Mouse (Mus musculus) heart, embryonic 11.5 days (tissue): Measurements from ENCODE around the gene Pde4c. TPM values are rescaled to one million over a fixed set of nuclear protein-coding genes. Genes with fewer than 3 reads are reported as not detected.

ENCODE experiments used
- ATAC-seq: fragments of 200-750 bp; cut with Nextera tagmentation; replicated peaks from 2 replicates; pipeline ENCODE4 v1.8.0; 2017; ENCODE audit warnings: moderate library complexity; ENCODE audit not compliant: insufficient number of reproducible peaks, low FRiP score, low TSS enrichment
- H3K27ac ChIP-seq: fragments of 300-500 bp; sonication (generic); 2 replicates; pipeline ENCODE4 v1.5.1; 2014; ENCODE audit warnings: mild to moderate bottlenecking, low read depth, low read length
- H3K27me3 ChIP-seq: fragments of 300-500 bp; sonication (generic); 2 replicates; pipeline ENCODE4 v1.6.1; 2014; ENCODE audit warnings: mild to moderate bottlenecking, low read length, mixed read lengths; ENCODE audit not compliant: control insufficient read depth, insufficient read depth
- H3K36me3 ChIP-seq: fragments of 300-500 bp; sonication (generic); 2 replicates; pipeline ENCODE4 v1.6.1; 2014; ENCODE audit warnings: mild to moderate bottlenecking, low read length, moderate library complexity, mixed read lengths; ENCODE audit not compliant: control insufficient read depth, insufficient read depth
- H3K4me1 ChIP-seq: fragments of 300-500 bp; sonication (generic); 2 replicates; pipeline ENCODE4 v1.6.1; 2014; ENCODE audit warnings: low read length; ENCODE audit not compliant: control insufficient read depth, insufficient read depth
- H3K4me2 ChIP-seq: fragments of 300-500 bp; sonication (generic); 2 replicates; pipeline ENCODE4 v1.6.1; 2014; ENCODE audit warnings: mild to moderate bottlenecking, moderate library complexity
- H3K4me3 ChIP-seq: fragments of 300-500 bp; sonication (generic); 2 replicates; pipeline ENCODE4 v1.5.1; 2014; ENCODE audit warnings: low read depth, low read length
- H3K9ac ChIP-seq: fragments of 300-500 bp; sonication (generic); 2 replicates; pipeline ENCODE4 v1.6.1; 2014; ENCODE audit warnings: mild to moderate bottlenecking, low read depth, low read length, moderate library complexity
- H3K9me3 ChIP-seq: fragments of 300-500 bp; sonication (generic); replicated peaks from 2 replicates; pipeline ENCODE4 v1.6.1; 2016; ENCODE audit warnings: low read length; ENCODE audit not compliant: control insufficient read depth
- WGBS: fragments of 180-500 bp; shearing (Covaris S2); extraction: QIAGEN DNeasy Blood & Tissue Kit; methylation state at CpG from one replicate; pipeline ENCODE4 v1.1.7; 2014; ENCODE audit not compliant: insufficient replicate concordance; 5-methylcytosine and 5-hydroxymethylcytosine counted together
- polyA plus RNA-seq: library from polyadenylated mRNA; unstranded; fragments of >200 nt; fragmentation: Nextera tagmentation; extraction: Ambion mirVana; gene quantifications from 2 replicates; pipeline ENCODE4 v1.2.1, GENCODE M21; 2014

Pde4c gene
- polyA plus RNA-seq, 1 experiment from 2014 or later = not detected

- ATAC-seq = no peak
- H3K27ac ChIP-seq = no peak overlapping the region
- no peak overlapping the region for H3K4me2 ChIP-seq
- H3K4me3 ChIP-seq = no peak overlapping the region
- H3K9ac ChIP-seq = no peak overlapping the region
- H3K27me3 ChIP-seq = peaks cover 63% of the 10 kb centered on the region
- H3K36me3 ChIP-seq = no peaks in the 10 kb centered on the region
- H3K4me1 ChIP-seq = peaks cover 7% of the 10 kb centered on the region; the same call in 1 of the 2 replicates
- 72% methylated on average over 19 of the region's 19 CpGs for whole genome bisulfite sequencing
- no peaks in the 10 kb centered on the region for H3K9me3 ChIP-seq
Observed at GRCm38 (mm10) chr8:70749097-70749674, 25.7 kb downstream of the Pde4c start.

- peaks cover 53% of the 10 kb centered on the region for H3K27me3 ChIP-seq
- no peak for ATAC-seq
- 82% methylated on average over 13 of the region's 13 CpGs for WGBS
- H3K4me3 ChIP-seq = no peak overlapping the region
- H3K27ac ChIP-seq = no peak overlapping the region
- no peak overlapping the region for H3K9ac ChIP-seq
- peaks cover 7% of the 10 kb centered on the region; the same call in 1 of the 2 replicates for H3K4me1 ChIP-seq
- H3K36me3 ChIP-seq = no peaks in the 10 kb centered on the region
- H3K9me3 ChIP-seq = no peaks in the 10 kb centered on the region
- no peak overlapping the region for H3K4me2 ChIP-seq
Observed at GRCm38 (mm10) chr8:70750128-70750680, 26.7 kb downstream of the Pde4c start.

- Histone ChIP-seq H3K9ac (no peak overlapping the region), H3K27me3 (peaks cover 37% of the 10 kb centered on the region), H3K27ac (peak overlapping the region; percentile 16; the same call in 1 of the 2 replicates), H3K4me1 (peaks cover 7% of the 10 kb centered on the region; the same call in 1 of the 2 replicates), H3K36me3 (no peaks in the 10 kb centered on the region), H3K4me2 (no peak overlapping the region), H3K9me3 (no peaks in the 10 kb centered on the region), H3K4me3 (0 out of 2 replicates have a peak overlapping the region, but pooled peaks have one; percentile 1)
- ATAC-seq = no peak
- WGBS = 29% methylated on average over 11 of the region's 11 CpGs
Observed at GRCm38 (mm10) chr8:70752000-70752764, 28.7 kb downstream of the Pde4c start.

GRCm38 (mm10) chr8:70753151-70753550 is 29.6 kb downstream of the Pde4c start:
- peaks cover 7% of the 10 kb centered on the region; the same call in 1 of the 2 replicates for H3K4me1 ChIP-seq
- H3K27ac ChIP-seq = peak overlapping the region; percentile 16; the same call in 1 of the 2 replicates
- H3K36me3 ChIP-seq = no peaks in the 10 kb centered on the region
- H3K4me2 ChIP-seq = peak overlapping the region; percentile 56
- H3K4me3 ChIP-seq = peak overlapping the region; percentile 1
- WGBS = 16% methylated on average over 21 of the region's 21 CpGs
- H3K9me3 ChIP-seq = no peaks in the 10 kb centered on the region
- ATAC-seq = no peak
- H3K9ac ChIP-seq = 0 out of 2 replicates have a peak overlapping the region, but pooled peaks have one; percentile 52
- peaks cover 28% of the 10 kb centered on the region for H3K27me3 ChIP-seq

- Histone ChIP-seq H3K4me2 (peak within 1 kb of the TSS; percentile 99), H3K9ac (peak within 1 kb of the TSS; percentile 82), H3K9me3 (no peaks in the 10 kb centered on the region), H3K4me1 (peaks cover 9% of the 10 kb centered on the region; the same call in 1 of the 2 replicates), H3K36me3 (peaks cover 3% of the 10 kb centered on the region; the same call in 1 of the 2 replicates), H3K27me3 (peaks cover 17% of the 10 kb centered on the region), H3K27ac (peak within 1 kb of the TSS; percentile 46), H3K4me3 (peak within 1 kb of the TSS; percentile 74)
- WGBS = 8% methylated on average over 37 of the region's 37 CpGs
- ATAC-seq = peak; percentile 96
Observed at GRCm38 (mm10) chr8:70754043-70754870, 30.7 kb downstream of the Pde4c start, which contains the start of gene Rab3a. Gene Rab3a, plus strand, starts transcription at chr8:70754679.

GRCm38 (mm10) chr8:70754871-70755660 is 31.5 kb downstream of the Pde4c start:
- peaks cover 9% of the 10 kb centered on the region; the same call in 1 of the 2 replicates for H3K4me1 ChIP-seq
- WGBS = 18% methylated on average over 50 of the region's 50 CpGs
- H3K27me3 ChIP-seq = peaks cover 8% of the 10 kb centered on the region
- H3K9ac ChIP-seq = peak overlapping the region; percentile 82
- peak; percentile 16 for ATAC-seq
- peak overlapping the region; percentile 74 for H3K4me3 ChIP-seq
- H3K36me3 ChIP-seq = peaks cover 3% of the 10 kb centered on the region; the same call in 1 of the 2 replicates
- H3K27ac ChIP-seq = no peak overlapping the region; the same call in 1 of the 2 replicates
- no peaks in the 10 kb centered on the region for H3K9me3 ChIP-seq
- H3K4me2 ChIP-seq = peak overlapping the region; percentile 99

- whole genome bisulfite sequencing = 79% methylated on average over 24 of the region's 24 CpGs
- no peak overlapping the region for H3K27ac ChIP-seq
- peaks cover 3% of the 10 kb centered on the region; the same call in 1 of the 2 replicates for H3K36me3 ChIP-seq
- H3K9ac ChIP-seq = no peak overlapping the region
- ATAC-seq = no peak
- 0 out of 2 replicates have a peak, but pooled peaks cover 4% of the 10 kb centered on the region for H3K27me3 ChIP-seq
- peak overlapping the region; percentile 74; the same call in 1 of the 2 replicates for H3K4me3 ChIP-seq
- H3K4me1 ChIP-seq = peaks cover 9% of the 10 kb centered on the region; the same call in 1 of the 2 replicates
- no peaks in the 10 kb centered on the region for H3K9me3 ChIP-seq
- peak overlapping the region; percentile 99 for H3K4me2 ChIP-seq
Observed at GRCm38 (mm10) chr8:70755661-70756475, 32.3 kb downstream of the Pde4c start.
